In genomic region chr1:134458139-134458727, GRCm38 (mm10) we compare ENCODE assay signal across 32 mouse cellular contexts. TPM values are rescaled to one million over a fixed set of nuclear protein-coding genes. Genes with fewer than 3 reads are reported as not detected.
DNase-seq lines count a peak whose midpoint lies in the region; ATAC-seq and TF ChIP-seq lines count a peak whose summit lies in the region.
"Had no signal": no experiment of that assay in that cellular context is flagged by ENCODE, and none has a peak within 500 bp of the region (broad histone marks: within the 10 kb centered on the region; RNA-seq: fewer than 3 reads in every experiment).

No protein-coding gene starts in this region.

- peak; percentile 16 for DNase-seq in lung, postnatal 0 days (ENCODE audit: low spot score)
- no peak for DNase-seq in lung, adult 18-20 months
- DNase-seq in ZHBTc4 (ENCODE audit: low read depth, low spot score) = peak; percentile 54
- no peak for DNase-seq in kidney, adult 18-20 months
- no peak for DNase-seq in urinary bladder, postnatal 36 days (ENCODE audit: low spot score in 2 of 2)
- DNase-seq: adrenal gland, postnatal 10 days; cerebellum, adult 11 months; cerebellum, adult 9-10 months; cerebellum, postnatal 36 days; gastrocnemius, postnatal 14 days; heart, postnatal 4 days; kidney, postnatal 14 days; layer of hippocampus, adult 9-11 months; lung, embryonic 14.5 days; lung, postnatal 4 days; right cerebral cortex, postnatal 4 days; thymus, adult 18-20 months; thymus, postnatal 25 days had no signal

- WGBS in lung, postnatal 0 days = 86% methylated on average over 7 of the region's 7 CpGs
- WGBS in liver, embryonic 15.5 days (ENCODE audit: insufficient replicate concordance) = 79% methylated on average over 7 of the region's 7 CpGs
- 92% methylated on average over 7 of the region's 7 CpGs for WGBS in hindbrain, embryonic 13.5 days

- H3K27me3 ChIP-seq in lung, postnatal 0 days (replicated peaks; ENCODE audit: insufficient read depth, low read length) = no peaks in the 10 kb centered on the region
- no peaks in the 10 kb centered on the region; the same call in 1 of the 2 replicates for H3K27me3 ChIP-seq in liver, embryonic 15.5 days
- peaks cover 6% of the 10 kb centered on the region for H3K27me3 ChIP-seq in hindbrain, embryonic 13.5 days
- H3K27me3 ChIP-seq: limb, embryonic 12.5 days; midbrain, embryonic 15.5 days; neural tube, embryonic 13.5 days had no signal

- TF ChIP-seq EP300 in lung, postnatal 0 days (IDR thresholded peaks at IDR 0.05) = no peak

- TF ChIP-seq CTCF in lung, postnatal 0 days (IDR thresholded peaks at IDR 0.05) = no peak

- H3K4me2 ChIP-seq in lung, postnatal 0 days (replicated peaks; ENCODE audit: low read depth, low read length) = no peak overlapping the region
- H3K4me2 ChIP-seq in liver, embryonic 15.5 days = peak overlapping the region; percentile 79
- no peak overlapping the region for H3K4me2 ChIP-seq in hindbrain, embryonic 13.5 days
- H3K4me2 ChIP-seq: heart, embryonic 11.5 days; hindbrain, embryonic 14.5 days; limb, embryonic 12.5 days; lung, embryonic 14.5 days; midbrain, embryonic 15.5 days; neural tube, embryonic 13.5 days had no signal

- ATAC-seq in lung, postnatal 0 days = no peak
- no peak for ATAC-seq in liver, embryonic 15.5 days (ENCODE audit: insufficient read depth)
- ATAC-seq in megakaryocyte progenitor cell, adult 5-6 weeks (replicated peaks; ENCODE audit: poor library complexity) = 0 out of 2 replicates have a peak, but pooled peaks have one; percentile 14
- no peak for ATAC-seq in hindbrain, embryonic 13.5 days (ENCODE audit: low FRiP score)
- ATAC-seq: CD4-positive, CD25-positive, alpha-beta regulatory T cell, adult 4 months; forebrain, embryonic 14.5 days; intestine, postnatal 0 days; midbrain, embryonic 15.5 days had no signal

- H3K4me3 ChIP-seq in lung, postnatal 0 days (ENCODE audit: low read depth, low read length) = no peak overlapping the region
- H3K4me3 ChIP-seq in liver, embryonic 15.5 days (replicated peaks) = no peak overlapping the region
- no peak overlapping the region for H3K4me3 ChIP-seq in hindbrain, embryonic 13.5 days
- H3K4me3 ChIP-seq: limb, embryonic 12.5 days; midbrain, embryonic 10.5 days; midbrain, embryonic 15.5 days; myocyte; neural tube, embryonic 13.5 days had no signal

- peaks cover 5% of the 10 kb centered on the region; the same call in 1 of the 2 replicates for H3K4me1 ChIP-seq in lung, postnatal 0 days (ENCODE audit: insufficient read depth, low read depth, low read length)
- H3K4me1 ChIP-seq in liver, embryonic 15.5 days (replicated peaks) = peaks cover 74% of the 10 kb centered on the region
- peaks cover 16% of the 10 kb centered on the region for H3K4me1 ChIP-seq in hindbrain, embryonic 13.5 days (replicated peaks)

- no peaks in the 10 kb centered on the region for H3K9me3 ChIP-seq in lung, postnatal 0 days (ENCODE audit: low read length)
- no peaks in the 10 kb centered on the region for H3K9me3 ChIP-seq in liver, embryonic 15.5 days (replicated peaks)
- no peaks in the 10 kb centered on the region for H3K9me3 ChIP-seq in hindbrain, embryonic 13.5 days
- H3K9me3 ChIP-seq: limb, embryonic 12.5 days; midbrain, embryonic 10.5 days; midbrain, embryonic 15.5 days; neural tube, embryonic 13.5 days had no signal

- H3K9ac ChIP-seq in lung, postnatal 0 days (replicated peaks; ENCODE audit: low read depth) = no peak overlapping the region
- no peak overlapping the region for H3K9ac ChIP-seq in liver, embryonic 15.5 days
- H3K9ac ChIP-seq in hindbrain, embryonic 13.5 days = no peak overlapping the region
- H3K9ac ChIP-seq: hindbrain, embryonic 14.5 days; lung, embryonic 14.5 days; midbrain, embryonic 15.5 days; neural tube, embryonic 13.5 days had no signal

- H3K27ac ChIP-seq in lung, postnatal 0 days (ENCODE audit: low read length) = no peak overlapping the region
- H3K27ac ChIP-seq in liver, embryonic 15.5 days (replicated peaks) = peak overlapping the region; percentile 39; the same call in 1 of the 2 replicates
- H3K27ac ChIP-seq in hindbrain, embryonic 13.5 days = no peak overlapping the region
- H3K27ac ChIP-seq: hindbrain, embryonic 14.5 days; limb, embryonic 12.5 days; midbrain, embryonic 10.5 days; midbrain, embryonic 15.5 days; neural tube, embryonic 13.5 days; stomach, postnatal 0 days had no signal

- H3K36me3 ChIP-seq in lung, postnatal 0 days (ENCODE audit: insufficient read depth, low read length) = peaks cover 7% of the 10 kb centered on the region; the same call in 1 of the 2 replicates
- H3K36me3 ChIP-seq in liver, embryonic 15.5 days (replicated peaks) = peaks cover 47% of the 10 kb centered on the region
- peaks cover 42% of the 10 kb centered on the region for H3K36me3 ChIP-seq in hindbrain, embryonic 13.5 days

RNA-seq across cellular contexts. Expression of gene Klhl12, which starts 2.9 kb away (rescaled TPM):
- 11.3 and 12.8 TPM in 2 replicates for polyA plus RNA-seq in lung, postnatal 0 days (2015; fragmentation: Nextera tagmentation; extraction: Ambion mirVana)
- polyA plus RNA-seq in liver, embryonic 15.5 days (2015; fragmentation: Nextera tagmentation; extraction: Ambion mirVana) = 35.3 and 39.2 TPM in 2 replicates
- total RNA-seq in megakaryocyte progenitor cell, adult 5-6 weeks (2015) = 12.3 and 14.2 TPM in 2 replicates
- 11.7 and 21.7 TPM in 2 replicates for total RNA-seq in megakaryocyte progenitor cell, adult 5-6 weeks (2017)
- polyA plus RNA-seq in hindbrain, embryonic 13.5 days (2015; fragmentation: Nextera tagmentation; extraction: Ambion mirVana) = 33.2 and 35.0 TPM in 2 replicates

RNA-seq across cellular contexts. Expression of gene Rabif, which starts 36.2 kb away (rescaled TPM):
- polyA plus RNA-seq in lung, postnatal 0 days (2015; fragmentation: Nextera tagmentation; extraction: Ambion mirVana) = 28.0 and 29.1 TPM in 2 replicates
- 15.8 and 16.5 TPM in 2 replicates for polyA plus RNA-seq in liver, embryonic 15.5 days (2015; fragmentation: Nextera tagmentation; extraction: Ambion mirVana)
- total RNA-seq in megakaryocyte progenitor cell, adult 5-6 weeks (2015) = 20.0 and 25.6 TPM in 2 replicates
- 15.4 and 15.5 TPM in 2 replicates for total RNA-seq in megakaryocyte progenitor cell, adult 5-6 weeks (2017)
- 62.9 and 67.3 TPM in 2 replicates for polyA plus RNA-seq in hindbrain, embryonic 13.5 days (2015; fragmentation: Nextera tagmentation; extraction: Ambion mirVana)

RNA-seq across cellular contexts. Expression of gene Adipor1, which starts 43.1 kb away (rescaled TPM):
- polyA plus RNA-seq in lung, postnatal 0 days (2015; fragmentation: Nextera tagmentation; extraction: Ambion mirVana) = 123 and 126 TPM in 2 replicates
- polyA plus RNA-seq in liver, embryonic 15.5 days (2015; fragmentation: Nextera tagmentation; extraction: Ambion mirVana) = 162 and 178 TPM in 2 replicates
- total RNA-seq in megakaryocyte progenitor cell, adult 5-6 weeks (2015) = 63.0 and 63.2 TPM in 2 replicates
- total RNA-seq in megakaryocyte progenitor cell, adult 5-6 weeks (2017) = 43.2 and 44.2 TPM in 2 replicates
- 69.8 and 72.0 TPM in 2 replicates for polyA plus RNA-seq in hindbrain, embryonic 13.5 days (2015; fragmentation: Nextera tagmentation; extraction: Ambion mirVana)

RNA-seq across cellular contexts. Expression of gene Cyb5r1, which starts 52.9 kb away (rescaled TPM):
- 15.3 and 22.2 TPM in 2 replicates for polyA plus RNA-seq in lung, postnatal 0 days (2015; fragmentation: Nextera tagmentation; extraction: Ambion mirVana)
- polyA plus RNA-seq in liver, embryonic 15.5 days (2015; fragmentation: Nextera tagmentation; extraction: Ambion mirVana) = 17.3 and 17.4 TPM in 2 replicates
- 45.6 and 45.9 TPM in 2 replicates for total RNA-seq in megakaryocyte progenitor cell, adult 5-6 weeks (2015)
- 22.2 and 25.3 TPM in 2 replicates for total RNA-seq in megakaryocyte progenitor cell, adult 5-6 weeks (2017)
- 19.0 and 19.9 TPM in 2 replicates for polyA plus RNA-seq in hindbrain, embryonic 13.5 days (2015; fragmentation: Nextera tagmentation; extraction: Ambion mirVana)

Comparison
In these comparisons a context has a peak if more than half of its experiments do, and no peak if none do; other contexts are left out.
1. DNase-seq: peak in lung, postnatal 0 days (single experiment) and ZHBTc4 (single experiment); none in lung, adult 18-20 months (0 of 2), kidney, adult 18-20 months (single experiment) and urinary bladder, postnatal 36 days (0 of 2).